Mouse (Mus musculus) v-Abl transformed pro-B cells (cell line): ENCODE data around the gene Stxbp4.

ENCODE experiments used
- in situ Hi-C, 2 experiments: fragments of 400-800 bp; cut with MboI; formaldehyde crosslinking; loops; one replicate each; pipeline ENCODE4 v1.15.1; 2025; ENCODE audit not compliant: unreplicated experiment in 2 of 2

The Stxbp4 gene

DNA sequence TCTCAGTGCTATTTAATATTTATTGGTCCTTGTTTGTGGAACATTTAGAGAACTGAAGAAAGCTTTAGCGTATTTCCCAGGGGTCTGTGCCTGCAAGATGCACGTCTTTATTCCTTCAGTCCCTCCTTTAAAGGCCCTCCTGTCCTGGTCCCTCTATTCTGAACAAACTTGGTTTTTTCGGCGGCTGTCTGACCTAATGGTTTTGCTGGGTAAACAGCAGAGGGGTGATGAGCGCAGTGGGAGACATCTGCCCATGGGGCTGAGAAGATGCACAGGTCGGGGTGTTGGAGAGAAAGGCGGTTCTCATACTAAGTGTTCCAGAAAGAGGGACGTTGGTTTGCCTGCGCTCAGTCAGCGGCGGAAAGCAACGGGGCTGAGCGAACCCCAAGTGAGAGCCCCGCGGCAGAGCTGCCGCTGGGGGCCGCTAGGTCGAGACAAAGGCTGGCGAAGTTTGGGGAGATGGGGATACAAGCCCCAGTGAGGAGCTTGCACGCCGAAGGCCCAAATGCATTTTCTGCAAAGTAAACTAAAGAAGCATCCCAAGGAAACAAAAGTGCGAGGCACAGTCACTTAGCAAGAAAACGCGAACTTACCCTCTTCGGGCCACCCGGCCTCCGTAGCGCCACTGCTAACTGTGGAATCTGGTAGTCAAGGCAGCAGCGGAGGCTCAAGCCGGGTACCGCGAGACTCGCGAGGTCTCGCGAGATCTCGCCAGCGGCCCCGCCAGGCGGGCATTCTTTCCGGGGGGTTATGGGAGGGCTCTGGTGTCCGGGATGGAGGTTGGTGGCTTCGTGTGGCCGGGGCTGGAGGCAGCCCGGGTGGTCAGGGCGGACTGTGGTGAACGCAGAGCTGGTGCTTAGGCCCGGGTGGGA lies at the start of gene Stxbp4, which contains the start of gene Cox11:
Gene Stxbp4, minus strand, starts transcription at position 645 of the 872 bp plus-strand sequence.
Gene Cox11, plus strand, starts transcription at position 734 of the 872 bp plus-strand sequence.
- in situ Hi-C loops, result loop anchor here in 1 of 2 experiments (25.0 kb wide), 1 partner anchor 1550 kb away; no protein-coding TSS in a partner anchor

DNA sequence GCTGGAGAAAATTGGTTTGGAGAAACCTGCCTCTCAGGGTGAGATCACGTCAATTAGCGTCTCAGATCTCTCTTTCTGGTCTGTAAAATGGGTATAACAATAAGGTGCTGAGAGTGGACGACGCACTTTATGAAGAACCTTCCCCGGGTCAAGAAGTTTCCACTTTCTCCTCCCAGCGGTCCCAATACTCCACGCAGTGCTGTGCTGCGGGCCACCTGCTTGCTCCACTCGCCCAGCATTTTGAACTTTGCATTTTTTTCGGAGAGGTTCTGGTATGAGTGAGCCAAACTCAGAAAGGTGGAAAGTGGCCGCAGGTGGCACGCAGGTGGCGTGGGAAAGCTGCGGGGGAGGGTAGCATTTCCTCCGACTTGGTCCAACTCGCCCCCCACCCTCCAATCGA lies 49.2 kb upstream of the Stxbp4 start:
- in situ Hi-C loops, result no loop called here

DNA sequence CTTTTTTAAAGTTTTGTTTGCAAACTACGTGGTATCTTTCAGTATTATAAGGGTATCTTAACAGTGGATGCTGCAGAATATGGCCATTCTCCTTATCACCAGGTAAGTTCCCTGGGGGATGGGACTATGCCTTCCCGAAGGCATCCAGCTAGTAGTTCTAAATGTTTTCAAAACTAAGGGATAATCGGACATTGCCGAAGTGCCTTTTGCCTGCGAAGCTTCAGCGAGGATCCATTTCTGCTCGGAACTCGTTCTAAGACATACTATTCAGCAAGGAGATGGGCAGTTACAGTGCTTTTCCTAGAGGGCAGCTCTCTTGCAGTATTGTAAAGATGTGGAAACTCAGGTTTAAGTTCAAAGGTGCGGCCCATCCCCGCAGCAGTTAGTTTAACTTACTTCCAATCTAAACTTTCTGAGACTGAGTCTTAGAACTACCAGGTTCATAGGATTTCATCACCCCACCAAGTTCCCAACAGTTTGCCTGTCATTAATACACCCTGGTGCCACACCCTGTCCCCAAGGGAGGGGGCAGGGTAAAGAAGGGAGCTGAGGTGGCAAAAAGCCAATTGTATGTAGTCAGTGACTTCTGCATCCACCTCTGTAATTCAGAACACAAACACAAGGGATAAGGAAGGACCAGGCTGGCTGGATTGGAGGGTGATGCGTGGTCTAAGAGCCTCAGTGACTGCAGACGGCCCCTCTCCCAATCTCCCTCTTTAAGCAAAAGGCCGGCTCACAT lies 48.6 kb upstream of the Stxbp4 start:
- in situ Hi-C loops, result no loop called here

- in situ Hi-C loops, result no loop called here
These were observed 47.3 kb upstream of the Stxbp4 start for GRCm38 (mm10) chr11:90685196-90685595.

- in situ Hi-C loops, result no loop called here
These were observed 46.9 kb upstream of the Stxbp4 start for GRCm38 (mm10) chr11:90684765-90685164.

GRCm38 (mm10) chr11:90681171-90681570 lies 43.3 kb upstream of the Stxbp4 start:
- in situ Hi-C loops, result no loop called here

GRCm38 (mm10) chr11:90678582-90678981 lies 40.7 kb upstream of the Stxbp4 start:
- in situ Hi-C loops, result no loop called here

DNA sequence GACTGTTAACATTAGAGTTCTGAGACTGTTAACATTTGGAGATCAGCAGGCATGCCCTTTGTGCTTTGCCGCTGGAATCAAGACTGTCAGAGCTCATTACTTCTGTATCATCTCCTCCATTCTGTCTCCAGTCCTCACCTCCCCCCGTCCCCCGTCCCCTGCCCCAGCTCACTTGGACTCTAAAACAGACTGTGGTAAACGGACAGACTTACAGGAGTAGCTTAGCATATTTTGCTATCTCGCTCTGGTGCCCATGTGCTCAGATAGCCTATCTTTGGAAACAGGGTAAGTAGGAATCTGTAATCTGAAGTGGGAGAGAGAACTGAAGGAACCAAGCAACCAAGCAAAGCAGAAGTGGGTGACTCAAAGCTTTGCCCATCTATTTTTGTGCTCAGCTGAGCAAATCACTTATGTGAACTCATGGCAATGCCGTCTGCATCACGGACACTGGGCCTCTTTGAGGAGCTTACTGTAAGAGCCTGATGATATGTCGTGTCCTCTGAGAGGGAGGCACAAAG lies 39.9 kb upstream of the Stxbp4 start:
- in situ Hi-C loops, result no loop called here

DNA sequence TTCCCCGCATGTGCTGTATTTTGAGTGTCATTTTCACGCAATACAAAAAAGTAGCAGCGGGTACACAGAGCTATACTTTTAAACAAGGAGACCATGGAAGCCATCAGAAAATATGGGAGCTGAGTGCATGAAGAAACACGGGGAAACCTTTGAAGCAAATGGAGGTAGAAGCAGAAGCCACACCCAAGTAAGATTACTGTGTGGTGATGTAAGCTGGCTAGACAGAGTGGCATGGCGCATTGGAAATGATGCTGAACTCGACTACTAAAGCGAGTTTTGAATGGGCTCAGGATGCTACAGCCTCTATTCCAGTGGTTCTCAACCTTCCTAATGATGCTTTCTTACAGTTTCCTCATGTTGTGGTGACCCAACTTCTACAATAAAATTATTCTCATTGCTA lies 39.1 kb upstream of the Stxbp4 start:
- in situ Hi-C loops, result no loop called here

GRCm38 (mm10) chr11:90675479-90676110 lies 37.7 kb upstream of the Stxbp4 start:
- in situ Hi-C loops, result no loop called here

DNA sequence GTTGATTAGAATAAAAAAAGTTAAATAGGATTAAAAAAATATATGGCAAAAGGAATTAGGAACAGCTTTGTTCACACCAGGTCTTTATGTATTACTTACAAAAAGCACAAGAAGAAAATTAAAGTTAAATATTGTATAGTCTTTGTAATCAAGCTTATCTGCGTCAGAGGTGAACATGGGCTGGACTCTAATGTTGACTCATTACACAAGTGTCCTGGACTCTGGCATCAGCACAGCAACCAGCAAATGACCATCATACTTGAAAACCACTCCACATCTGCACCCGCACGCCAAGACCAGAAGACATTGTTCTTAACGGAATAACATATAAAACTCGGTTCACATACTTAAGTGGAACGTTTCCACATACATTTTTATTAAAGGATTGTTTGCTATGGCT lies 29.4 kb upstream of the Stxbp4 start:
- in situ Hi-C loops, result no loop called here

GRCm38 (mm10) chr11:90666916-90667315 lies 29.0 kb upstream of the Stxbp4 start:
- in situ Hi-C loops, result no loop called here

GRCm38 (mm10) chr11:90666144-90666757 lies 28.4 kb upstream of the Stxbp4 start:
- in situ Hi-C loops, result no loop called here

GRCm38 (mm10) chr11:90665161-90665560 lies 27.3 kb upstream of the Stxbp4 start:
- in situ Hi-C loops, result no loop called here

DNA sequence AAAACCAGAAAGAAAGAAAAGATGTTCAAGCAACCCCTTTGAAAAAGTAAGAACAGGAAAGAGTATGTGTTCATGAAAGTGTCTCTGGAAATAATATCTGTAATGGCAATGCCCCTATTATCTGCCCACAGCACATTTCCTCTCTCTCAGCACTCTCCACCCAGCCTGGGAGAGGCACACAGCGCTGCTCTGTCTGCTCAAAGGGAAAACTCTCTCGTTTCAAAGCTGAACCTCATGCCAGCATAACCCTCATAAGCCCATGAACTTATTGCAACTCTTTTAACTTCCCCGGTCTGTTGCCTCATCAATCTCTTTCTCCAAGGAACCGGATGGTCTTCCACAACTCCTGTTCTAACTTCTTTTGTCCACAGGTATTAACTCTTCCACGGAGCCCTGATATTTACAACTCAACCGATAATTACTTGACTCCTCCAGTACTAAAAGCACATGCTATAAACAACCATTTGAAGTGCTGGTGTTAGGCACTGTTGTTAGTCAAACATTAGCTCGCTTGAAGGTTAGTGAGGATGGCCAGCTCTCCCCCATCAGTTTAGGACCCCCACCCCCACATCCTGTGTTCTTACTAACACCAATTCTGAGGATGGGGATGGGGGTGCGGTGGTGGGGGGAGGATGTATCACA lies 26.6 kb upstream of the Stxbp4 start:
- in situ Hi-C loops, result no loop called here

GRCm38 (mm10) chr11:90663618-90664297 lies 25.9 kb upstream of the Stxbp4 start:
- in situ Hi-C loops, result no loop called here

- in situ Hi-C loops, result no loop called here
These were observed 25.2 kb upstream of the Stxbp4 start for GRCm38 (mm10) chr11:90663052-90663451.

DNA sequence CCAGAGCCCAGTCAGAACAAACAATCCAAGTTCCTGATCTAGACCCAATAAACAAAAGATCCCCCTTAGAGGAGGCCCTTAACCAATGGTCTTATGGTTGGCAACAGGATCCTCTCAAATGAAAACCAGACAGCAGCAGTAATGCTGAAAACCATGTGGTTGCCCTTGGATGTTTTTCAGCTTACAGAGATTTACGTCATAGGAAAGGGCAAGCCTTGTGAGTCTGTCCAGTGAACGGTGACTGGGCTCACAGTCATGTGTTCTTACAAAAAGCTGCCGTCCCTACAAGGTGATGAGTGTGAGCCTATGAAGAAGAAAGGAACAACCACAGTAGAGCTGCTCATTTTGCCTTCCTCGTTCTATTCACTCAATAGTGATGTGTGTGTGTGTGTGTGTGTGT lies 22.8 kb upstream of the Stxbp4 start:
- in situ Hi-C loops, result no loop called here

GRCm38 (mm10) chr11:90657527-90657926 lies 19.6 kb upstream of the Stxbp4 start:
- in situ Hi-C loops, result no loop called here
